Mouse (Mus musculus) C2C12 (cell line): ENCODE results near the gene Grip1.

Experiments used
- CTCF ChIP-seq: IDR thresholded peaks from one replicate; pipeline ENCODE4 v1.5.1; 2011; ENCODE audit not compliant: control insufficient read depth, insufficient read depth, insufficient read length
- MAX ChIP-seq: IDR thresholded peaks from one replicate; pipeline ENCODE4 v1.6.1; 2011; ENCODE audit warnings: mild to moderate bottlenecking, control low read depth

- TF ChIP-seq CTCF (no peak), MAX (no peak)
Observed at GRCm38 (mm10) chr10:120035211-120035733, 581.6 kb downstream of the Grip1 start.
